Mouse (Mus musculus) embryonic fibroblast, embryonic 13.5 days (primary cell): ENCODE data around the gene Snx15.

Experiments used
- CTCF ChIP-seq: IDR thresholded peaks from 2 replicates; pipeline ENCODE4 v1.5.1; 2011; ENCODE audit warnings: mild to moderate bottlenecking, control low read depth, low read length, moderate library complexity, borderline replicate concordance; ENCODE audit not compliant: insufficient read depth
- POLR2A ChIP-seq: IDR thresholded peaks from 2 replicates; pipeline ENCODE4 v1.6.1; 2011; ENCODE audit warnings: low read depth, mild to moderate bottlenecking, control low read depth, low read length, moderate library complexity

GRCm38 (mm10) chr19:6136397-6136796, 8.3 kb upstream of the Snx15 start:
- TF ChIP-seq CTCF (no peak), POLR2A (no peak)
